Mouse (Mus musculus) small intestine, adult 2 months (tissue): Measurements from ENCODE around the gene Csnk1d.

Experiments
- CTCF ChIP-seq: fragments of 200-500 bp; IDR thresholded peaks from 2 replicates; pipeline ENCODE4 v1.5.1; 2012; ENCODE audit warnings: low read depth, mild to moderate bottlenecking, control low read depth, inconsistent platforms, low read length, moderate library complexity, mixed read lengths; ENCODE audit not compliant: insufficient replicate concordance, insufficient read length; ENCODE audit errors: extremely low read depth
- POLR2A ChIP-seq: fragments of 200-500 bp; IDR thresholded peaks from 2 replicates; pipeline ENCODE4 v1.6.1; 2012; ENCODE audit warnings: low read depth, mild to moderate bottlenecking, control low read depth, inconsistent platforms, low read length, moderate library complexity

- TF ChIP-seq CTCF, result no peak
- no peak for TF ChIP-seq POLR2A
These were observed 2.5 kb upstream of the Csnk1d start for GRCm38 (mm10) chr11:120993586-120993985.
